Mouse (Mus musculus) limb, embryonic 12.5 days (tissue): ENCODE data around the gene Rpl13. TPM values are rescaled to one million over a fixed set of nuclear protein-coding genes. Genes with fewer than 3 reads are reported as not detected.

Experiments used
- ATAC-seq: fragments of 200-750 bp; cut with Nextera tagmentation; 2 replicates; pipeline ENCODE4 v1.8.0; 2017; ENCODE audit warnings: low read depth, moderate TSS enrichment; ENCODE audit not compliant: insufficient number of reproducible peaks, insufficient read depth, low FRiP score, low TSS enrichment
- H3K27ac ChIP-seq: fragments of 300-500 bp; sonication (generic); 2 replicates; pipeline ENCODE4 v1.5.1; 2016; ENCODE audit warnings: mild to moderate bottlenecking, moderate library complexity
- H3K27me3 ChIP-seq: fragments of 300-500 bp; sonication (generic); 2 replicates; pipeline ENCODE4 v1.6.1; 2016; ENCODE audit warnings: mild to moderate bottlenecking, moderate library complexity
- H3K36me3 ChIP-seq: fragments of 300-500 bp; sonication (generic); 2 replicates; pipeline ENCODE4 v1.6.1; 2016; ENCODE audit warnings: mild to moderate bottlenecking, moderate library complexity
- H3K4me1 ChIP-seq: fragments of 300-500 bp; sonication (generic); replicated peaks from 2 replicates; pipeline ENCODE4 v1.6.1; 2016
- H3K4me2 ChIP-seq: fragments of 300-500 bp; sonication (generic); 2 replicates; pipeline ENCODE4 v1.6.1; 2016; ENCODE audit warnings: mild to moderate bottlenecking, moderate library complexity
- H3K4me3 ChIP-seq: fragments of 300-500 bp; sonication (generic); replicated peaks from 2 replicates; pipeline ENCODE4 v1.5.1; 2016; ENCODE audit warnings: mild to moderate bottlenecking
- H3K9ac ChIP-seq: fragments of 300-500 bp; sonication (generic); replicated peaks from 2 replicates; pipeline ENCODE4 v1.6.1; 2016; ENCODE audit warnings: mild to moderate bottlenecking, moderate library complexity
- H3K9me3 ChIP-seq: fragments of 300-500 bp; sonication (generic); 2 replicates; pipeline ENCODE4 v1.6.1; 2016; ENCODE audit warnings: mild to moderate bottlenecking, moderate library complexity
- WGBS: fragments of 180-500 bp; shearing (Covaris S2); methylation state at CpG from one replicate; pipeline ENCODE4 v1.1.7; 2016; 5-methylcytosine and 5-hydroxymethylcytosine counted together
- polyA plus RNA-seq: library from polyadenylated mRNA; unstranded; fragments of >200 nt; fragmentation: Nextera tagmentation; extraction: Ambion mirVana; gene quantifications from 2 replicates; pipeline ENCODE4 v1.2.1, GENCODE M21; 2016

The Rpl13 gene
- polyA plus RNA-seq, 1 experiment from 2014 or later: 1,503 TPM

GRCm38 (mm10) chr8:123108953-123109352 is 6.8 kb downstream of the Rpl13 start:
- Histone ChIP-seq H3K36me3 (peaks cover 19% of the 10 kb centered on the region), H3K4me2 (no peak overlapping the region), H3K9ac (no peak overlapping the region), H3K27ac (no peak overlapping the region), H3K4me1 (peaks cover 4% of the 10 kb centered on the region; the same call in 1 of the 2 replicates), H3K9me3 (no peaks in the 10 kb centered on the region), H3K4me3 (no peak overlapping the region), H3K27me3 (no peaks in the 10 kb centered on the region)
- WGBS: 82% methylated on average over 5 of the region's 5 CpGs
- no peak for ATAC-seq

GRCm38 (mm10) chr8:123110649-123111048 is 8.5 kb downstream of the Rpl13 start:
- 0 out of 2 replicates have a peak, but pooled peaks cover 3% of the 10 kb centered on the region for H3K4me1 ChIP-seq
- ATAC-seq: 0 out of 2 replicates have a peak, but pooled peaks have one; percentile 28

GRCm38 (mm10) chr8:123112892-123113291 is 10.7 kb downstream of the Rpl13 start:
- Histone ChIP-seq H3K4me1 (peaks cover 16% of the 10 kb centered on the region), H3K9ac (no peak overlapping the region), H3K36me3 (no peaks in the 10 kb centered on the region), H3K4me3 (no peak overlapping the region), H3K4me2 (no peak overlapping the region), H3K27me3 (peaks cover 27% of the 10 kb centered on the region), H3K27ac (no peak overlapping the region), H3K9me3 (no peaks in the 10 kb centered on the region)
- ATAC-seq: no peak
- WGBS: 83% methylated on average over 9 of the region's 9 CpGs

More at GRCm38 (mm10) chr8:123110649-123111048, 8.5 kb downstream of the Rpl13 start:
- H3K4me3 ChIP-seq: no peak overlapping the region
- peaks cover 5% of the 10 kb centered on the region for H3K27me3 ChIP-seq
- no peak overlapping the region for H3K4me2 ChIP-seq
- H3K9ac ChIP-seq: no peak overlapping the region
- no peak overlapping the region for H3K27ac ChIP-seq
- WGBS: 18% methylated on average over 4 of the region's 4 CpGs
- no peaks in the 10 kb centered on the region for H3K9me3 ChIP-seq
- peaks cover 2% of the 10 kb centered on the region for H3K36me3 ChIP-seq

GRCm38 (mm10) chr8:123113908-123114469 is 11.8 kb downstream of the Rpl13 start:
- no peak overlapping the region for H3K27ac ChIP-seq
- no peaks in the 10 kb centered on the region for H3K36me3 ChIP-seq
- H3K4me1 ChIP-seq: peaks cover 17% of the 10 kb centered on the region
- no peaks in the 10 kb centered on the region for H3K9me3 ChIP-seq
- no peak overlapping the region for H3K4me3 ChIP-seq
- WGBS: 64% methylated on average over 2 of the region's 2 CpGs
- ATAC-seq: no peak
- peaks cover 38% of the 10 kb centered on the region for H3K27me3 ChIP-seq
- H3K9ac ChIP-seq: no peak overlapping the region
- H3K4me2 ChIP-seq: no peak overlapping the region

- peaks cover 17% of the 10 kb centered on the region for H3K4me1 ChIP-seq
- no peaks in the 10 kb centered on the region for H3K36me3 ChIP-seq
- H3K27ac ChIP-seq: no peak overlapping the region
- WGBS: 62% methylated on average over 3 of the region's 3 CpGs
- H3K4me3 ChIP-seq: no peak overlapping the region
- ATAC-seq: no peak
- H3K9ac ChIP-seq: no peak overlapping the region
- peaks cover 45% of the 10 kb centered on the region for H3K27me3 ChIP-seq
- no peak overlapping the region for H3K4me2 ChIP-seq
- H3K9me3 ChIP-seq: no peaks in the 10 kb centered on the region
These were observed 12.5 kb downstream of the Rpl13 start for GRCm38 (mm10) chr8:123114644-123115043.

GRCm38 (mm10) chr8:123117127-123117731 is 15.1 kb downstream of the Rpl13 start, which contains the start of gene Cpne7:
TSS of gene Cpne7 (plus strand) at chr8:123117374.
- Histone ChIP-seq H3K27me3 (peaks cover 59% of the 10 kb centered on the region), H3K36me3 (no peaks in the 10 kb centered on the region), H3K4me2 (peak within 1 kb of the TSS; percentile 94), H3K4me3 (peak within 1 kb of the TSS; percentile 54), H3K27ac (no peak within 1 kb of the TSS), H3K4me1 (peaks cover 14% of the 10 kb centered on the region), H3K9me3 (no peaks in the 10 kb centered on the region), H3K9ac (peak within 1 kb of the TSS; percentile 63)
- WGBS: 1% methylated on average over 51 of the region's 51 CpGs
- no peak for ATAC-seq

GRCm38 (mm10) chr8:123117744-123118143 is 15.6 kb downstream of the Rpl13 start:
- Histone ChIP-seq H3K4me1 (peaks cover 14% of the 10 kb centered on the region), H3K9me3 (no peaks in the 10 kb centered on the region), H3K36me3 (no peaks in the 10 kb centered on the region), H3K9ac (peak overlapping the region; percentile 63; the same call in 1 of the 2 replicates), H3K4me3 (peak overlapping the region; percentile 54), H3K27me3 (peaks cover 63% of the 10 kb centered on the region), H3K27ac (no peak overlapping the region), H3K4me2 (peak overlapping the region; percentile 94)
- ATAC-seq: no peak
- 3% methylated on average over 17 of the region's 17 CpGs for WGBS

- peaks cover 79% of the 10 kb centered on the region for H3K27me3 ChIP-seq
- no peaks in the 10 kb centered on the region for H3K36me3 ChIP-seq
- 62% methylated on average over 9 of the region's 9 CpGs for WGBS
- H3K4me1 ChIP-seq: peaks cover 17% of the 10 kb centered on the region
- no peak overlapping the region for H3K9ac ChIP-seq
- no peak for ATAC-seq
- H3K27ac ChIP-seq: no peak overlapping the region
- no peak overlapping the region for H3K4me2 ChIP-seq
- no peaks in the 10 kb centered on the region for H3K9me3 ChIP-seq
- no peak overlapping the region for H3K4me3 ChIP-seq
These were observed 19.9 kb downstream of the Rpl13 start for GRCm38 (mm10) chr8:123122059-123122458.

GRCm38 (mm10) chr8:123122670-123123069 is 20.5 kb downstream of the Rpl13 start:
- 77% methylated on average over 5 of the region's 5 CpGs for whole genome bisulfite sequencing
- Histone ChIP-seq H3K9ac (no peak overlapping the region), H3K4me3 (no peak overlapping the region), H3K4me2 (no peak overlapping the region), H3K27me3 (peaks cover 74% of the 10 kb centered on the region), H3K27ac (no peak overlapping the region), H3K36me3 (no peaks in the 10 kb centered on the region), H3K4me1 (peaks cover 11% of the 10 kb centered on the region), H3K9me3 (no peaks in the 10 kb centered on the region)
- ATAC-seq: no peak

- H3K27ac ChIP-seq: no peak overlapping the region
These were observed 24.2 kb downstream of the Rpl13 start for GRCm38 (mm10) chr8:123126193-123126816.

GRCm38 (mm10) chr8:123131041-123131440 is 28.9 kb downstream of the Rpl13 start:
- WGBS: 70% methylated on average over 9 of the region's 9 CpGs

More at GRCm38 (mm10) chr8:123126193-123126816, 24.2 kb downstream of the Rpl13 start:
- no peak for ATAC-seq
- H3K4me2 ChIP-seq: peak overlapping the region; percentile 6
- WGBS: 6% methylated on average over 19 of the region's 19 CpGs
- H3K9ac ChIP-seq: no peak overlapping the region
- peaks cover 8% of the 10 kb centered on the region; the same call in 1 of the 2 replicates for H3K4me1 ChIP-seq
- peaks cover 45% of the 10 kb centered on the region for H3K27me3 ChIP-seq
- no peak overlapping the region for H3K4me3 ChIP-seq
- no peaks in the 10 kb centered on the region for H3K9me3 ChIP-seq
- no peaks in the 10 kb centered on the region for H3K36me3 ChIP-seq

More at GRCm38 (mm10) chr8:123131041-123131440, 28.9 kb downstream of the Rpl13 start:
- peaks cover 12% of the 10 kb centered on the region for H3K27me3 ChIP-seq
- H3K27ac ChIP-seq: no peak overlapping the region
- no peaks in the 10 kb centered on the region for H3K36me3 ChIP-seq
- 0 out of 2 replicates have a peak, but pooled peaks cover 3% of the 10 kb centered on the region for H3K9me3 ChIP-seq
- ATAC-seq: no peak
- peaks cover 3% of the 10 kb centered on the region; the same call in 1 of the 2 replicates for H3K4me1 ChIP-seq
- H3K4me2 ChIP-seq: no peak overlapping the region
- no peak overlapping the region for H3K9ac ChIP-seq
- no peak overlapping the region for H3K4me3 ChIP-seq
